ENCODE assay signal across 8 mouse cellular contexts in genomic region chr2:167659847-167660610, GRCm38 (mm10). TPM values are rescaled to one million over a fixed set of nuclear protein-coding genes. Genes with fewer than 3 reads are reported as not detected.
DNase-seq lines count a peak whose midpoint lies in the region; ATAC-seq and TF ChIP-seq lines count a peak whose summit lies in the region.

No protein-coding gene starts in this region.

- H3K9me3 ChIP-seq in forebrain, postnatal 0 days (ENCODE audit: low read length): no peaks in the 10 kb centered on the region
- no peaks in the 10 kb centered on the region for H3K9me3 ChIP-seq in hindbrain, embryonic 13.5 days
- H3K9me3 ChIP-seq in stomach, postnatal 0 days (ENCODE audit: control insufficient read depth, low read length): no peaks in the 10 kb centered on the region

- no peak for TF ChIP-seq CTCF in cerebellum, adult 2 months (IDR thresholded peaks at IDR 0.05; ENCODE audit: borderline replicate concordance, insufficient read depth, low read depth, low read length)
- no peak for TF ChIP-seq CTCF in forebrain, postnatal 0 days (IDR thresholded peaks at IDR 0.05; ENCODE audit: low read depth)
- TF ChIP-seq CTCF in stomach, postnatal 0 days (IDR thresholded peaks at IDR 0.05; ENCODE audit: low read depth): no peak

- no peak for ATAC-seq in forebrain, postnatal 0 days
- ATAC-seq in hindbrain, embryonic 13.5 days (ENCODE audit: low FRiP score): no peak
- ATAC-seq in stomach, postnatal 0 days (ENCODE audit: low FRiP score, low TSS enrichment): peak; percentile 19

- H3K36me3 ChIP-seq in forebrain, postnatal 0 days (ENCODE audit: insufficient read depth): peaks cover 4% of the 10 kb centered on the region; the same call in 1 of the 2 replicates
- 0 out of 2 replicates have a peak, but pooled peaks cover 2% of the 10 kb centered on the region for H3K36me3 ChIP-seq in hindbrain, embryonic 13.5 days
- no peaks in the 10 kb centered on the region for H3K36me3 ChIP-seq in stomach, postnatal 0 days (ENCODE audit: control insufficient read depth, insufficient read depth, low read length)

- DNase-seq in left cerebral cortex, adult 18-20 months (ENCODE audit: low spot score in 2 of 2): peak; percentile 40 to 46
- no peak for DNase-seq in left cerebral cortex, adult 11 months (ENCODE audit: low spot score)
- DNase-seq in cerebellum, adult 2 months: peak; percentile 45 to 54
- no peak for DNase-seq in forebrain, postnatal 0 days
- DNase-seq in layer of hippocampus, postnatal 10 days (ENCODE audit: low spot score in 2 of 2): peak; percentile 51 to 53
- DNase-seq in mesoderm, embryonic 11.5 days (ENCODE audit: low read depth, low spot score): peak; percentile 31
- peak; percentile 88 for DNase-seq in stomach, postnatal 0 days (ENCODE audit: low spot score)

- peak overlapping the region; percentile 79 for H3K4me2 ChIP-seq in forebrain, postnatal 0 days (ENCODE audit: low read depth)
- H3K4me2 ChIP-seq in hindbrain, embryonic 13.5 days: peak overlapping the region; percentile 92
- peak overlapping the region; percentile 86 for H3K4me2 ChIP-seq in stomach, postnatal 0 days (replicated peaks; ENCODE audit: low read depth)

- H3K27me3 ChIP-seq in cerebellum, adult 2 months (ENCODE audit: control insufficient read depth, insufficient read depth, low read length): no peaks in the 10 kb centered on the region
- peaks cover 5% of the 10 kb centered on the region; the same call in 1 of the 2 replicates for H3K27me3 ChIP-seq in forebrain, postnatal 0 days (ENCODE audit: insufficient read depth, low read length)
- peaks cover 15% of the 10 kb centered on the region; the same call in 1 of the 2 replicates for H3K27me3 ChIP-seq in hindbrain, embryonic 13.5 days
- no peaks in the 10 kb centered on the region for H3K27me3 ChIP-seq in stomach, postnatal 0 days (ENCODE audit: control insufficient read depth, insufficient read depth, low read length)

- peaks cover 11% of the 10 kb centered on the region for H3K4me1 ChIP-seq in cerebellum, adult 2 months (ENCODE audit: control insufficient read depth, insufficient read depth, low read length)
- H3K4me1 ChIP-seq in forebrain, postnatal 0 days (ENCODE audit: insufficient read depth): peaks cover 11% of the 10 kb centered on the region
- peaks cover 47% of the 10 kb centered on the region for H3K4me1 ChIP-seq in hindbrain, embryonic 13.5 days (replicated peaks)
- peaks cover 4% of the 10 kb centered on the region for H3K4me1 ChIP-seq in stomach, postnatal 0 days (replicated peaks; ENCODE audit: control insufficient read depth, insufficient read depth)

- peak overlapping the region; percentile 76; the same call in 1 of the 2 replicates for H3K9ac ChIP-seq in forebrain, postnatal 0 days
- H3K9ac ChIP-seq in hindbrain, embryonic 13.5 days: peak overlapping the region; percentile 93
- peak overlapping the region; percentile 91 for H3K9ac ChIP-seq in stomach, postnatal 0 days (ENCODE audit: low read length)

- WGBS in cerebellum, adult 2 months: 21% methylated on average over 13 of the region's 13 CpGs
- WGBS in forebrain, postnatal 0 days: 19% methylated on average over 13 of the region's 13 CpGs
- 20% methylated on average over 13 of the region's 13 CpGs for WGBS in hindbrain, embryonic 13.5 days
- WGBS in stomach, postnatal 0 days: 16% methylated on average over 13 of the region's 13 CpGs

- TF ChIP-seq EP300 in stomach, postnatal 0 days (optimal IDR thresholded peaks at IDR 0.05): no peak

- no peak overlapping the region for H3K27ac ChIP-seq in cerebellum, adult 2 months (ENCODE audit: insufficient read depth, low read length)
- H3K27ac ChIP-seq in forebrain, postnatal 0 days (ENCODE audit: low read depth, low read length): no peak overlapping the region
- no peak overlapping the region for H3K27ac ChIP-seq in hindbrain, embryonic 13.5 days
- H3K27ac ChIP-seq in stomach, postnatal 0 days (replicated peaks): peak overlapping the region; percentile 85

- peak overlapping the region; percentile 82 for H3K4me3 ChIP-seq in cerebellum, adult 2 months (replicated peaks; ENCODE audit: insufficient read depth, low read depth, low read length)
- H3K4me3 ChIP-seq in forebrain, postnatal 0 days (ENCODE audit: low read depth, low read length): peak overlapping the region; percentile 83
- peak overlapping the region; percentile 68 for H3K4me3 ChIP-seq in hindbrain, embryonic 13.5 days
- peak overlapping the region; percentile 76 for H3K4me3 ChIP-seq in stomach, postnatal 0 days (ENCODE audit: low read depth, low read length)

- TF ChIP-seq POLR2A in cerebellum, adult 2 months (IDR thresholded peaks at IDR 0.05; ENCODE audit: borderline replicate concordance, insufficient read depth, low read length): no peak

RNA-seq across cellular contexts. Expression of gene Gm20431, which starts 1.3 kb away (rescaled TPM):
- 10 to 100 TPM; 32.2 to 33.5 TPM for total RNA-seq in left cerebral cortex, adult 18-20 months (2021)
- polyA plus RNA-seq in cerebellum, adult 2 months (2012; rRNA removed): 12.2 and 15.1 TPM in 2 replicates
- not detected in 2 replicates for total RNA-seq in forebrain, postnatal 0 days (2014; rRNA removed)
- 7.5 and 9.7 TPM in 2 replicates for polyA plus RNA-seq in forebrain, postnatal 0 days (2015; fragmentation: Nextera tagmentation; extraction: Ambion mirVana)
- 10.0 and 11.0 TPM in 2 replicates for polyA plus RNA-seq in hindbrain, embryonic 13.5 days (2015; fragmentation: Nextera tagmentation; extraction: Ambion mirVana)
- total RNA-seq in layer of hippocampus, postnatal 10 days (2021): 10 to 100 TPM; 36.8 to 45.2 TPM
- polyA plus RNA-seq in stomach, postnatal 0 days (2015; fragmentation: Nextera tagmentation; extraction: Ambion mirVana): 13.4 and 14.1 TPM in 2 replicates

RNA-seq across cellular contexts. Expression of gene Ube2v1, which starts 28.1 kb away (rescaled TPM):
- total RNA-seq in left cerebral cortex, adult 18-20 months (2021): 100 to 1,000 TPM; 259 to 266 TPM
- polyA plus RNA-seq in cerebellum, adult 2 months (2012; rRNA removed): 195 and 219 TPM in 2 replicates
- total RNA-seq in forebrain, postnatal 0 days (2014; rRNA removed): 161 TPM in 2 replicates
- 328 and 369 TPM in 2 replicates for polyA plus RNA-seq in forebrain, postnatal 0 days (2015; fragmentation: Nextera tagmentation; extraction: Ambion mirVana)
- polyA plus RNA-seq in hindbrain, embryonic 13.5 days (2015; fragmentation: Nextera tagmentation; extraction: Ambion mirVana): 310 and 311 TPM in 2 replicates
- 100 to 1,000 TPM; 236 to 257 TPM for total RNA-seq in layer of hippocampus, postnatal 10 days (2021)
- 234 and 253 TPM in 2 replicates for polyA plus RNA-seq in stomach, postnatal 0 days (2015; fragmentation: Nextera tagmentation; extraction: Ambion mirVana)

RNA-seq across cellular contexts. Expression of gene Cebpb, which starts 28.7 kb away (rescaled TPM):
- 10 to 100 TPM; 15.9 to 17.3 TPM for total RNA-seq in left cerebral cortex, adult 18-20 months (2021)
- 8.2 and 8.7 TPM in 2 replicates for polyA plus RNA-seq in cerebellum, adult 2 months (2012; rRNA removed)
- 4.2 and 5.7 TPM in 2 replicates for total RNA-seq in forebrain, postnatal 0 days (2014; rRNA removed)
- 4.3 and 4.5 TPM in 2 replicates for polyA plus RNA-seq in forebrain, postnatal 0 days (2015; fragmentation: Nextera tagmentation; extraction: Ambion mirVana)
- 0.60 and 0.88 TPM in 2 replicates for polyA plus RNA-seq in hindbrain, embryonic 13.5 days (2015; fragmentation: Nextera tagmentation; extraction: Ambion mirVana)
- 10 to 100 TPM; 12.2 to 13.6 TPM for total RNA-seq in layer of hippocampus, postnatal 10 days (2021)
- 55.0 and 60.2 TPM in 2 replicates for polyA plus RNA-seq in stomach, postnatal 0 days (2015; fragmentation: Nextera tagmentation; extraction: Ambion mirVana)

RNA-seq across cellular contexts. Expression of gene Tmem189, which starts 29.6 kb away (rescaled TPM):
- 10 to 100 TPM; 43.3 to 44.4 TPM for total RNA-seq in left cerebral cortex, adult 18-20 months (2021)
- polyA plus RNA-seq in cerebellum, adult 2 months (2012; rRNA removed): 105 and 113 TPM in 2 replicates
- total RNA-seq in forebrain, postnatal 0 days (2014; rRNA removed): 37.7 and 39.5 TPM in 2 replicates
- polyA plus RNA-seq in forebrain, postnatal 0 days (2015; fragmentation: Nextera tagmentation; extraction: Ambion mirVana): 33.7 and 38.4 TPM in 2 replicates
- 30.8 and 33.5 TPM in 2 replicates for polyA plus RNA-seq in hindbrain, embryonic 13.5 days (2015; fragmentation: Nextera tagmentation; extraction: Ambion mirVana)
- total RNA-seq in layer of hippocampus, postnatal 10 days (2021): 10 to 100 TPM; 55.6 to 55.9 TPM
- polyA plus RNA-seq in stomach, postnatal 0 days (2015; fragmentation: Nextera tagmentation; extraction: Ambion mirVana): 74.6 and 85.7 TPM in 2 replicates

Comparison
In these comparisons a context has a peak if more than half of its experiments do, and no peak if none do; other contexts are left out.
1. DNase-seq: peak in left cerebral cortex, adult 18-20 months (2 of 2), cerebellum, adult 2 months (2 of 2), layer of hippocampus, postnatal 10 days (2 of 2), mesoderm, embryonic 11.5 days (single experiment) and stomach, postnatal 0 days (single experiment); none in left cerebral cortex, adult 11 months (single experiment) and forebrain, postnatal 0 days (single experiment).
2. Peak in every context shown above with its lines, with median percentiles within 50 percentile points of each other: H3K4me3 ChIP-seq, H3K4me2 ChIP-seq and H3K9ac ChIP-seq.